Mouse (Mus musculus) embryonic fibroblast, embryonic 13.5 days (primary cell): ENCODE measurements at regions not wholly inside any gene's neighbourhood (a gene's known extent, or its start where the extent isn't known, plus 50 kb on each side); places are given as distances from the start of the nearest gene placed in this dataset.

ENCODE experiments used
- CTCF ChIP-seq: IDR thresholded peaks from 2 replicates; pipeline ENCODE4 v1.5.1; 2011; ENCODE audit warnings: mild to moderate bottlenecking, control low read depth, low read length, moderate library complexity, borderline replicate concordance; ENCODE audit not compliant: insufficient read depth
- POLR2A ChIP-seq: IDR thresholded peaks from 2 replicates; pipeline ENCODE4 v1.6.1; 2011; ENCODE audit warnings: low read depth, mild to moderate bottlenecking, control low read depth, low read length, moderate library complexity

DNA sequence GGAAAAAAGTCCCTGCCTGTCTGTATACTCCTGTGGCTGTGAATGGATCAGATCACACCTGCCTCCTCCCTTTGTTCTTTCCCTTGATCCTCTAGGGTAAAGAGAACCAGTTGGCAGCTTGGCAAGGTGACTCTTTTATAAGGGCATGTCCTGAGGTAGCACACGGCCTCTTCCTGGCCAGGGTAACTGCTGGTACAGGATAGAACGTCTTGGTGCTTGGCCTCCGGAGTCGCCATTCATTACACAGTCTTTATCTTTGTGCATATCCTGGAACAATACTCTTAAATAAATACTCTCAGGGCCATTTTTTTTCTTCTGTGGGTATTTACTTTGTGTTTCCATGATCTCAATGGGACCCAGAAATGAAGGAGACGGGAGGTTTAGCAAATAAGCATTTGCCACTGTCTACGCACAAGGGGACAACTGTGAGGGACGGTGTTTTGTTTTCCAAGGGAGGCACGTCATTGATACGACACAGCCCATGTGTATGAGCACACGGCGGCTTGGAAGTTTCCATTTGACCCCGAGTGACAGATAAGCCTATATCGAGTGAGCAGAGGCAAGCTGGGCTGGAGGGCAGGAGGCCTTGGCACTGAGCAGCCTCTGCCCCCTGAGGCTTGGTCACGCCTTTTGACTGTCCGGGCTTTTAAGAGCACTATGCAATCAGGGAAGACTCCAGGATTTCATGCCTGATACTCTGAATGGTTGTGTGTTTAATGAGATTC is 151.1 kb downstream of the Irs2 start:
- no peak for TF ChIP-seq CTCF
- TF ChIP-seq POLR2A = no peak
